Mouse (Mus musculus) heart, embryonic 10.5 days (tissue): Measurements from ENCODE around the gene Fam184a. TPM values are rescaled to one million over a fixed set of nuclear protein-coding genes. Genes with fewer than 3 reads are reported as not detected.

Source experiments
- DNase-seq: peaks from one replicate; pipeline ENCODE4 v3.0.0-alpha.2; 2017; ENCODE audit warnings: low spot score
- H3K27ac ChIP-seq: fragments of 300-500 bp; sonication (generic); 2 replicates; pipeline ENCODE4 v1.5.1; 2016; ENCODE audit warnings: mild to moderate bottlenecking
- H3K27me3 ChIP-seq: fragments of 300-500 bp; sonication (generic); 2 replicates; pipeline ENCODE4 v1.6.1; 2016; ENCODE audit warnings: mild to moderate bottlenecking; ENCODE audit not compliant: poor library complexity, insufficient read depth, severe bottlenecking
- H3K36me3 ChIP-seq: fragments of 300-500 bp; sonication (generic); 2 replicates; pipeline ENCODE4 v1.6.1; 2016; ENCODE audit warnings: mild to moderate bottlenecking, moderate library complexity
- H3K4me1 ChIP-seq: fragments of 300-500 bp; sonication (generic); 2 replicates; pipeline ENCODE4 v1.6.1; 2016; ENCODE audit warnings: mild to moderate bottlenecking
- H3K4me3 ChIP-seq: fragments of 300-500 bp; sonication (generic); 2 replicates; pipeline ENCODE4 v1.5.1; 2016; ENCODE audit warnings: mild to moderate bottlenecking, moderate library complexity
- H3K9me3 ChIP-seq: fragments of 300-500 bp; sonication (generic); 2 replicates; pipeline ENCODE4 v1.6.1; 2016; ENCODE audit warnings: mild to moderate bottlenecking, moderate library complexity
- WGBS: fragments of 180-500 bp; shearing (Covaris S2); methylation state at CpG from one replicate; pipeline ENCODE4 v1.1.7; 2016; 5-methylcytosine and 5-hydroxymethylcytosine counted together
- polyA plus RNA-seq: library from polyadenylated mRNA; unstranded; fragments of >200 nt; fragmentation: Nextera tagmentation; extraction: Ambion mirVana; gene quantifications from 2 replicates; pipeline ENCODE4 v1.2.1, GENCODE M21; 2016

Fam184a gene
- polyA plus RNA-seq, 1 experiment from 2014 or later, result 3.5 TPM

DNA sequence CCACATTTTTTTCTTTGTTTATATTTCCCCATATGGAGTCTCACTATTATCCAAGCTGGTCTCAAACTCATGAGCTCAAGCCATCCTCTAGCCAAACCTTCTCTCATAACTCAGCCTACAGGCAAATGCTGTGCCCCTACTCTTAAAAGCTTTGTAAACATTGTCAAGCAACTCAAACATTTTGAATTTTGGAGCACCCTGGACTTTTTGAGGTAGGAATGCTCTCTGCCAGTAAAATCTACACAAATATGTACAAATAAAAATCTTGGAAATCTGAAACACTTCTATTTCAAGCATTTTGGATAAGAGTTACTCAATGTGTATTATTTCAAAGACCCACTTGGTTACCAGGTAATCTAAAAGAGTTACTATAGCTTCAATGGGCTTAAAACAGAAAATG is 10.9 kb downstream of the Fam184a start:
- Histone ChIP-seq H3K4me3 (no peak overlapping the region), H3K27me3 (peaks cover 10% of the 10 kb centered on the region; the same call in 1 of the 2 replicates), H3K4me1 (no peaks in the 10 kb centered on the region), H3K36me3 (no peaks in the 10 kb centered on the region), H3K27ac (no peak overlapping the region), H3K9me3 (no peaks in the 10 kb centered on the region)
- DNase-seq, result no peak

DNA sequence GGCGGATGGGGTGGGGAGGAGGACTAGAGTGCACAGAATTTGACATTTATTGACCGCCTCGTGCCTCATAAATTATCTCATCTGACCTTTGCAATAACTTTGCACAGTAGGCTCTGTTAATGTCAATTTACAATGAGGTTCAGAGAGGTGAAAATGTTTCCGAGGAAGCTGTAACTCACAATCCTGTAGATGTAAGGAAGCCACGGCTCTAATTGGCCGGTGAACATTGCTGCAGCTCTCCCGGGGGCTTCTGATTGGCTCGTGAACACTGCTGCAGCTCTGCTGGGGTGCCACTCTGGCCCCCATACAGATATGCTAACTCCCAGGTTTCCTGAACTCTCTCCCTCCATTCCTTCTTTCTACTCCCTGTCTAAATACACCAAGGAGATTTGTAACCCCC is 12.1 kb downstream of the Fam184a start:
- no peaks in the 10 kb centered on the region for H3K36me3 ChIP-seq
- H3K27ac ChIP-seq, result no peak overlapping the region
- H3K4me3 ChIP-seq, result no peak overlapping the region
- H3K4me1 ChIP-seq, result no peaks in the 10 kb centered on the region
- no peak for DNase-seq
- no peaks in the 10 kb centered on the region for H3K9me3 ChIP-seq
- 86% methylated on average over 8 of the region's 8 CpGs for WGBS
- peaks cover 7% of the 10 kb centered on the region; the same call in 1 of the 2 replicates for H3K27me3 ChIP-seq

- Histone ChIP-seq H3K4me3 (no peak overlapping the region), H3K9me3 (no peaks in the 10 kb centered on the region), H3K27me3 (no peaks in the 10 kb centered on the region), H3K36me3 (no peaks in the 10 kb centered on the region), H3K27ac (no peak overlapping the region), H3K4me1 (no peaks in the 10 kb centered on the region)
- WGBS, result 86% methylated on average over 7 of the region's 7 CpGs
- DNase-seq, result no peak
Measured at GRCm38 (mm10) chr10:53735201-53735865, 15.6 kb downstream of the Fam184a start.

GRCm38 (mm10) chr10:53732324-53732723 is 18.6 kb downstream of the Fam184a start:
- DNase-seq, result no peak

GRCm38 (mm10) chr10:53728883-53729282 is 22.0 kb downstream of the Fam184a start:
- no peaks in the 10 kb centered on the region for H3K9me3 ChIP-seq
- 9% methylated on average over 1 of the region's 1 CpGs for WGBS
- H3K27me3 ChIP-seq, result no peaks in the 10 kb centered on the region
- H3K4me3 ChIP-seq, result no peak overlapping the region
- H3K36me3 ChIP-seq, result no peaks in the 10 kb centered on the region
- no peaks in the 10 kb centered on the region; the same call in 1 of the 2 replicates for H3K4me1 ChIP-seq
- no peak for DNase-seq
- H3K27ac ChIP-seq, result no peak overlapping the region

More at GRCm38 (mm10) chr10:53732324-53732723, 18.6 kb downstream of the Fam184a start:
- Histone ChIP-seq H3K27me3 (no peaks in the 10 kb centered on the region), H3K4me1 (no peaks in the 10 kb centered on the region; the same call in 1 of the 2 replicates), H3K4me3 (no peak overlapping the region), H3K27ac (no peak overlapping the region), H3K9me3 (no peaks in the 10 kb centered on the region), H3K36me3 (no peaks in the 10 kb centered on the region)
- WGBS, result 87% methylated on average over 7 of the region's 7 CpGs

- no peaks in the 10 kb centered on the region for H3K36me3 ChIP-seq
- H3K4me3 ChIP-seq, result no peak overlapping the region
- H3K9me3 ChIP-seq, result no peaks in the 10 kb centered on the region
- H3K27ac ChIP-seq, result no peak overlapping the region
- H3K4me1 ChIP-seq, result no peaks in the 10 kb centered on the region; the same call in 1 of the 2 replicates
- WGBS, result 34% methylated on average over 2 of the region's 2 CpGs
- H3K27me3 ChIP-seq, result no peaks in the 10 kb centered on the region
- DNase-seq, result no peak
Measured at GRCm38 (mm10) chr10:53725301-53725700, 25.6 kb downstream of the Fam184a start.

DNA sequence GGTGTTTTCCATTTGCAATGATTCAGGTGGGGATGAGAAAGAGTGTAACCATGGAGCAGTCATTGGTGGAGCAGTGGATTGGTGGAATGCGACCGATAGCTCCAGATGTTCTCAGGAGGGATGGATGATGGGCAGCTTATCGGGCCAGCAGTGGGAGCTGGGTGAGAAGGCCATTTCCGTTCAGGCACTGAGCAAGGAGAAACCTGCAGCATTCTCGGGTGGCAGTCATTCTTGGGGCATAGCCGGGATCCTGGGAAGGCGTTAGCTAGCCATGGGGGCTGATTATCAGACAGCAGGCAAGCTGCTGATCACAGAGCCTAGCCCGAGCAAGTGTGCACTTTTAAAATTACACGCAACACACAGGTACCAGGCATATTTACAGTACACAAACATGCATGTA is 46.4 kb downstream of the Fam184a start:
- no peak for DNase-seq
- 82% methylated on average over 9 of the region's 9 CpGs for WGBS
- H3K4me3 ChIP-seq, result no peak overlapping the region

DNA sequence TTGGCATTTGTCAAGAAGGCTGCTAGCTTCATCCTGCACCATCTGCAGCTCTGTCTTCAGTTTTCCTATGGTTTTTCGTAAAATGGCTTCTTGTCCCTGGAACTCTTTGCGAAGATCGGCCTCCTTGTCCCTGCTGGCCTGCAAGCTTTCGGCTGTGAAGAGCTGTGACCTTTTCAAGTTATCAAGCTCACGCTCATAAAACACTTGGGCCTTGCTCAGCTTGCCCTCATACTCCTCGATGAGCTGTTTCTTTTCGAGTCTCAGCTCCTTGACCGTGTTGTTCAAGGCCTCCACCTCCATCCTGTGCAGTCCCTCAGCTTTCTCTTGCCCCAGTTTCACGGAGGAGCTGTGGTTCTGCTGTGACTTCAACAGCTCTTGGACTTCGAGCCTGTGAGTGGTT is 52.4 kb downstream of the Fam184a start:
- Histone ChIP-seq H3K27me3 (no peaks in the 10 kb centered on the region), H3K4me1 (no peaks in the 10 kb centered on the region), H3K36me3 (no peaks in the 10 kb centered on the region), H3K4me3 (no peak overlapping the region), H3K27ac (no peak overlapping the region), H3K9me3 (no peaks in the 10 kb centered on the region)
- DNase-seq, result no peak
- 85% methylated on average over 10 of the region's 10 CpGs for WGBS

More for the DNA sequence above, 46.4 kb downstream of the Fam184a start:
- no peaks in the 10 kb centered on the region for H3K36me3 ChIP-seq
- no peaks in the 10 kb centered on the region for H3K27me3 ChIP-seq
- H3K27ac ChIP-seq, result no peak overlapping the region
- H3K9me3 ChIP-seq, result no peaks in the 10 kb centered on the region
- H3K4me1 ChIP-seq, result no peaks in the 10 kb centered on the region

GRCm38 (mm10) chr10:53694757-53695156 is 56.2 kb downstream of the Fam184a start:
- Histone ChIP-seq H3K4me1 (peaks cover 1% of the 10 kb centered on the region; the same call in 1 of the 2 replicates), H3K4me3 (no peak overlapping the region), H3K27me3 (no peaks in the 10 kb centered on the region), H3K27ac (no peak overlapping the region), H3K36me3 (no peaks in the 10 kb centered on the region), H3K9me3 (no peaks in the 10 kb centered on the region)
- no peak for DNase-seq
- 75% methylated on average over 5 of the region's 5 CpGs for WGBS

GRCm38 (mm10) chr10:53691263-53691662 is 59.7 kb downstream of the Fam184a start:
- H3K36me3 ChIP-seq, result no peaks in the 10 kb centered on the region
- no peak overlapping the region for H3K4me3 ChIP-seq
- no peak for DNase-seq
- no peaks in the 10 kb centered on the region for H3K9me3 ChIP-seq
- H3K4me1 ChIP-seq, result peaks cover 4% of the 10 kb centered on the region; the same call in 1 of the 2 replicates
- H3K27me3 ChIP-seq, result no peaks in the 10 kb centered on the region
- no peak overlapping the region for H3K27ac ChIP-seq

- Histone ChIP-seq H3K27me3 (no peaks in the 10 kb centered on the region), H3K27ac (no peak overlapping the region), H3K36me3 (no peaks in the 10 kb centered on the region), H3K4me3 (no peak overlapping the region), H3K4me1 (peaks cover 4% of the 10 kb centered on the region; the same call in 1 of the 2 replicates), H3K9me3 (no peaks in the 10 kb centered on the region)
- DNase-seq, result no peak
- WGBS, result 80% methylated on average over 4 of the region's 4 CpGs
Measured at GRCm38 (mm10) chr10:53688952-53689584, 61.9 kb downstream of the Fam184a start.

DNA sequence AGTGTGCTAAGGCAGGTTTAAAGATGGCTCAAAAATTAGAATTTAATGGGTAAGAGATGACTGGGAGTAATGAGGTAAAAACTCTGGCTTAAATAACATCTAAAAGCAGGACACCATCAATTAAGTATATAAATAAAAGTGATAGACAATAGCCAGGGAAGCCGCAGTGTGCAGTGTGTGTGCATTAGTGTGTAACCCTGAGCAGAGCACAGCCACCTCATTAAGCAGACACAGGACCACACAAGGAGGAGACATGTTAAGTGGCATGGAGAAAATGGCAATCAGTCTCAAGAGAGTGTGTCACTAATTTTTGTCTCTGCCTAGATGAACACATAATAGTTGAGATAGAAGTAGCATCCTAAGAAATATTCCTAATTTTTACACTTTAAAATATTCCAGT is 62.4 kb downstream of the Fam184a start:
- Histone ChIP-seq H3K4me3 (no peak overlapping the region), H3K27ac (no peak overlapping the region), H3K36me3 (no peaks in the 10 kb centered on the region), H3K9me3 (no peaks in the 10 kb centered on the region), H3K4me1 (peaks cover 4% of the 10 kb centered on the region; the same call in 1 of the 2 replicates), H3K27me3 (no peaks in the 10 kb centered on the region)
- WGBS, result 82% methylated on average over 1 of the region's 1 CpGs
- no peak for DNase-seq

- H3K36me3 ChIP-seq, result no peaks in the 10 kb centered on the region
- H3K27me3 ChIP-seq, result no peaks in the 10 kb centered on the region
- 60% methylated on average over 5 of the region's 5 CpGs for WGBS
- no peak for DNase-seq
- no peak overlapping the region for H3K27ac ChIP-seq
- H3K4me1 ChIP-seq, result peaks cover 4% of the 10 kb centered on the region; the same call in 1 of the 2 replicates
- H3K9me3 ChIP-seq, result no peaks in the 10 kb centered on the region
- H3K4me3 ChIP-seq, result no peak overlapping the region
Measured at GRCm38 (mm10) chr10:53687888-53688287, 63.0 kb downstream of the Fam184a start.
